In genomic region chr6:135053789-135054188, GRCm38 (mm10) we compare ENCODE assay signal across 28 mouse cellular contexts. TPM values are rescaled to one million over a fixed set of nuclear protein-coding genes. Genes with fewer than 3 reads are reported as not detected.
"Had no signal": no experiment of that assay in that cellular context is flagged by ENCODE, and none has a peak within 500 bp of the region (broad histone marks: within the 10 kb centered on the region; RNA-seq: fewer than 3 reads in every experiment).

No protein-coding gene starts in this region.

- H3K27ac ChIP-seq: embryonic facial prominence, embryonic 10.5 days; embryonic facial prominence, embryonic 12.5 days; embryonic facial prominence, embryonic 13.5 days; embryonic facial prominence, embryonic 15.5 days; forebrain, embryonic 10.5 days; forebrain, embryonic 12.5 days; forebrain, embryonic 13.5 days; forebrain, embryonic 15.5 days; gastrocnemius, adult 2 months had no signal

- H3K9ac ChIP-seq: embryonic facial prominence, embryonic 12.5 days; embryonic facial prominence, embryonic 13.5 days; embryonic facial prominence, embryonic 15.5 days; forebrain, embryonic 12.5 days; forebrain, embryonic 13.5 days; forebrain, embryonic 15.5 days; forebrain, postnatal 0 days had no signal

- H3K4me2 ChIP-seq: embryonic facial prominence, embryonic 12.5 days; embryonic facial prominence, embryonic 13.5 days; embryonic facial prominence, embryonic 15.5 days; forebrain, embryonic 12.5 days; forebrain, embryonic 13.5 days; forebrain, embryonic 15.5 days had no signal

- DNase-seq: cerebellum, adult 2 months; cerebellum, adult 8-10 months; cerebellum, adult 9-10 months; cerebellum, adult 9-11 months; cerebellum, postnatal 10 days; cerebellum, postnatal 14 days; cerebellum, postnatal 25 days; cerebellum, postnatal 36 days; embryo, embryonic 11 days; forebrain, postnatal 0 days; gastrocnemius, adult 2 months; gastrocnemius, postnatal 10 days; gastrocnemius, postnatal 14 days; gastrocnemius, postnatal 25 days; gastrocnemius, postnatal 36 days; heart, adult 11 months; heart, adult 18-20 months had no signal

- H3K9me3 ChIP-seq: embryonic facial prominence, embryonic 10.5 days; embryonic facial prominence, embryonic 12.5 days; embryonic facial prominence, embryonic 13.5 days; embryonic facial prominence, embryonic 15.5 days; forebrain, embryonic 10.5 days; forebrain, embryonic 12.5 days; forebrain, embryonic 13.5 days; forebrain, embryonic 15.5 days had no signal

- ATAC-seq: forebrain, embryonic 13.5 days; forebrain, embryonic 14.5 days; forebrain, embryonic 15.5 days; forebrain, embryonic 16.5 days; forebrain, postnatal 0 days had no signal

- H3K4me3 ChIP-seq: embryonic facial prominence, embryonic 10.5 days; embryonic facial prominence, embryonic 12.5 days; embryonic facial prominence, embryonic 13.5 days; embryonic facial prominence, embryonic 15.5 days; erythroblast, embryonic 14.5 days; forebrain, embryonic 10.5 days; forebrain, embryonic 12.5 days; forebrain, embryonic 13.5 days; forebrain, embryonic 15.5 days; gastrocnemius, adult 2 months had no signal

- H3K27me3 ChIP-seq: embryonic facial prominence, embryonic 12.5 days; embryonic facial prominence, embryonic 13.5 days; embryonic facial prominence, embryonic 15.5 days; forebrain, embryonic 12.5 days; forebrain, embryonic 13.5 days; forebrain, embryonic 15.5 days had no signal

- H3K36me3 ChIP-seq: embryonic facial prominence, embryonic 10.5 days; embryonic facial prominence, embryonic 12.5 days; embryonic facial prominence, embryonic 13.5 days; embryonic facial prominence, embryonic 15.5 days; forebrain, embryonic 10.5 days; forebrain, embryonic 12.5 days; forebrain, embryonic 15.5 days had no signal

- H3K4me1 ChIP-seq: embryonic facial prominence, embryonic 12.5 days; embryonic facial prominence, embryonic 13.5 days; embryonic facial prominence, embryonic 15.5 days; forebrain, embryonic 15.5 days had no signal

RNA-seq across cellular contexts. Expression of gene Gprc5a, which starts 11.7 kb away (rescaled TPM):
- polyA plus RNA-seq: erythroblast, embryonic 14.5 days had no signal
